Comparison of ENCODE assay signal across 24 mouse cellular contexts in the genomic region with DNA sequence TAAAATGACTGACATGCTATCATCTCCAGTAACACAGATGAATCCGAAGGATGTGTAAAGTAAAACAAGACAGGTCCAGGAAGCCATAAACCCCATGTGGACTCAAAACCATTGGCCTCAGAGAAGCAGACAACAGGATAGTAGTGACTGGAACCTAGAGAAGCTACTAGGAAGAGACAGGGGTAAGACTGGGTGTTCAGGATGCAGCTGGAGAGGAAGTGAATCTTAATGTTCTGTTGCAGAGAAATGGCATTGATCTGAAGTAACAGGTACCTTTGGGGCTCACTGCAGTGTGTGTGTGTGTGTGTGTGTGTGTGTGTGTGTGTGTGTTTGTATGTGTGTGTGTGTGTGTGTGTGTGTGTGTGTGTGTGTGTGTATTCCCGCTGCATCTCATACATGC.
"Had no signal": no experiment of that assay in that cellular context is flagged by ENCODE, and none has a peak within 500 bp of the region (broad histone marks: within the 10 kb centered on the region; RNA-seq: fewer than 3 reads in every experiment).

No protein-coding gene starts in this region.

- DNase-seq: liver, postnatal 0 days; lung, adult 2 months; lung, postnatal 14 days; lung, postnatal 36 days; midbrain, embryonic 14.5 days; retina, postnatal 1 day; right cerebral cortex, adult 18-20 months; right cerebral cortex, postnatal 25 days; right cerebral cortex, postnatal 4 days; spleen, adult 18-20 months; thymus, adult 18-20 months; thymus, postnatal 14 days; thymus, postnatal 36 days had no signal

- H3K27ac ChIP-seq: liver, embryonic 15.5 days; lung, embryonic 15.5 days; macrophage; midbrain, embryonic 10.5 days; midbrain, embryonic 12.5 days; neural tube, embryonic 13.5 days; neural tube, embryonic 15.5 days; stomach, embryonic 15.5 days had no signal

- H3K9ac ChIP-seq: liver, embryonic 15.5 days; liver, postnatal 0 days; lung, embryonic 15.5 days; midbrain, embryonic 12.5 days; neural tube, embryonic 13.5 days; neural tube, embryonic 15.5 days; stomach, embryonic 15.5 days had no signal

- H3K4me3 ChIP-seq: liver, embryonic 15.5 days; lung, embryonic 15.5 days; midbrain, embryonic 10.5 days; midbrain, embryonic 12.5 days; myocyte; neural tube, embryonic 13.5 days; neural tube, embryonic 15.5 days; stomach, embryonic 15.5 days had no signal

- H3K27me3 ChIP-seq: liver, embryonic 15.5 days; lung, embryonic 15.5 days; midbrain, embryonic 12.5 days; neural tube, embryonic 13.5 days; neural tube, embryonic 15.5 days; stomach, embryonic 15.5 days had no signal

- H3K36me3 ChIP-seq: liver, embryonic 15.5 days; lung, embryonic 15.5 days; midbrain, embryonic 10.5 days; midbrain, embryonic 12.5 days; neural tube, embryonic 13.5 days; neural tube, embryonic 15.5 days; stomach, embryonic 15.5 days had no signal

- ATAC-seq: liver, postnatal 0 days; lung, postnatal 0 days; midbrain, embryonic 16.5 days had no signal

- H3K9me3 ChIP-seq: liver, embryonic 15.5 days; lung, embryonic 15.5 days; midbrain, embryonic 12.5 days; neural tube, embryonic 15.5 days; stomach, embryonic 15.5 days had no signal

- H3K4me1 ChIP-seq: liver, embryonic 15.5 days; lung, embryonic 15.5 days; midbrain, embryonic 10.5 days; midbrain, embryonic 12.5 days; neural tube, embryonic 15.5 days; stomach, embryonic 15.5 days had no signal

- H3K4me2 ChIP-seq: liver, embryonic 15.5 days; lung, embryonic 15.5 days; midbrain, embryonic 12.5 days; neural tube, embryonic 13.5 days; neural tube, embryonic 15.5 days; stomach, embryonic 15.5 days had no signal
